Comparison of ENCODE assay signal across 8 mouse cellular contexts in genomic region chr17:46328723-46329122, GRCm38 (mm10). TPM values are rescaled to one million over a fixed set of nuclear protein-coding genes. Genes with fewer than 3 reads are reported as not detected.
A peak's percentile ranks its signal among the peaks of the same experiment; 100 is the strongest.
DNase-seq lines count a peak whose midpoint lies in the region; ATAC-seq lines count a peak whose summit lies in the region.

No protein-coding gene starts in this region.

- H3K4me1 ChIP-seq in kidney, embryonic 16.5 days (ENCODE audit: insufficient read depth, low read length): peaks cover 8% of the 10 kb centered on the region; the same call in 1 of the 2 replicates
- H3K4me1 ChIP-seq in embryonic facial prominence, embryonic 10.5 days: peaks cover 9% of the 10 kb centered on the region; the same call in 1 of the 2 replicates
- no peaks in the 10 kb centered on the region; the same call in 1 of the 2 replicates for H3K4me1 ChIP-seq in intestine, embryonic 14.5 days (replicated peaks; ENCODE audit: control insufficient read depth, insufficient read depth, low read length)
- H3K4me1 ChIP-seq in neural tube, embryonic 12.5 days: peaks cover 3% of the 10 kb centered on the region

- no peaks in the 10 kb centered on the region for H3K9me3 ChIP-seq in kidney, embryonic 16.5 days (ENCODE audit: low read length)
- H3K9me3 ChIP-seq in embryonic facial prominence, embryonic 10.5 days: no peaks in the 10 kb centered on the region
- H3K9me3 ChIP-seq in intestine, embryonic 14.5 days (ENCODE audit: control insufficient read depth, low read length): no peaks in the 10 kb centered on the region
- no peaks in the 10 kb centered on the region for H3K9me3 ChIP-seq in neural tube, embryonic 12.5 days

- peak overlapping the region; percentile 59 for H3K4me2 ChIP-seq in kidney, embryonic 16.5 days (replicated peaks; ENCODE audit: low read depth, low read length)
- H3K4me2 ChIP-seq in intestine, embryonic 14.5 days (ENCODE audit: low read length): peak overlapping the region; percentile 91
- H3K4me2 ChIP-seq in neural tube, embryonic 12.5 days (replicated peaks): peak overlapping the region; percentile 82

- WGBS in kidney, embryonic 16.5 days: 77% methylated on average over 6 of the region's 6 CpGs
- 72% methylated on average over 6 of the region's 6 CpGs for WGBS in embryonic facial prominence, embryonic 10.5 days
- WGBS in intestine, embryonic 14.5 days: 71% methylated on average over 6 of the region's 6 CpGs
- 73% methylated on average over 6 of the region's 6 CpGs for WGBS in neural tube, embryonic 12.5 days

- no peak overlapping the region for H3K9ac ChIP-seq in kidney, embryonic 16.5 days (replicated peaks; ENCODE audit: low read length)
- peak overlapping the region; percentile 68; the same call in 1 of the 2 replicates for H3K9ac ChIP-seq in intestine, embryonic 14.5 days (ENCODE audit: low read length)
- H3K9ac ChIP-seq in neural tube, embryonic 12.5 days: no peak overlapping the region

- no peak overlapping the region for H3K27ac ChIP-seq in kidney, embryonic 16.5 days (ENCODE audit: low read length)
- peak overlapping the region; percentile 88 for H3K27ac ChIP-seq in embryonic facial prominence, embryonic 10.5 days (replicated peaks)
- H3K27ac ChIP-seq in intestine, embryonic 14.5 days (ENCODE audit: low read depth): peak overlapping the region; percentile 88; the same call in 1 of the 2 replicates
- no peak overlapping the region for H3K27ac ChIP-seq in neural tube, embryonic 12.5 days

- no peaks in the 10 kb centered on the region for H3K36me3 ChIP-seq in kidney, embryonic 16.5 days (ENCODE audit: insufficient read depth, low read length)
- H3K36me3 ChIP-seq in embryonic facial prominence, embryonic 10.5 days (replicated peaks): peaks cover 7% of the 10 kb centered on the region
- no peaks in the 10 kb centered on the region for H3K36me3 ChIP-seq in intestine, embryonic 14.5 days (ENCODE audit: control insufficient read depth, insufficient read depth, low read length)
- peaks cover under 1% of the 10 kb centered on the region for H3K36me3 ChIP-seq in neural tube, embryonic 12.5 days

- H3K4me3 ChIP-seq in kidney, embryonic 16.5 days (ENCODE audit: low read length): no peak overlapping the region
- H3K4me3 ChIP-seq in embryonic facial prominence, embryonic 10.5 days: peak overlapping the region; percentile 82
- H3K4me3 ChIP-seq in intestine, embryonic 14.5 days (ENCODE audit: low read depth, low read length): peak overlapping the region; percentile 77
- no peak overlapping the region for H3K4me3 ChIP-seq in neural tube, embryonic 12.5 days

- DNase-seq in kidney, postnatal 14 days: no peak
- no peak for DNase-seq in embryonic facial prominence, embryonic 10.5 days (ENCODE audit: low spot score)
- no peak for DNase-seq in intestine, embryonic 14.5 days (ENCODE audit: low spot score)
- no peak for DNase-seq in adrenal gland, postnatal 4 days (ENCODE audit: low spot score in 2 of 2)
- no peak for DNase-seq in kidney, postnatal 25 days
- DNase-seq in lung, postnatal 25 days (ENCODE audit: low spot score): no peak

- no peaks in the 10 kb centered on the region for H3K27me3 ChIP-seq in kidney, embryonic 16.5 days (ENCODE audit: insufficient read depth, low read length)
- no peaks in the 10 kb centered on the region for H3K27me3 ChIP-seq in embryonic facial prominence, embryonic 10.5 days (replicated peaks; ENCODE audit: low read depth, poor library complexity, severe bottlenecking)
- H3K27me3 ChIP-seq in intestine, embryonic 14.5 days (replicated peaks; ENCODE audit: control insufficient read depth, insufficient read depth, low read length): no peaks in the 10 kb centered on the region
- H3K27me3 ChIP-seq in neural tube, embryonic 12.5 days (replicated peaks): no peaks in the 10 kb centered on the region

- ATAC-seq in kidney, embryonic 16.5 days (ENCODE audit: low FRiP score, low TSS enrichment): no peak
- ATAC-seq in intestine, embryonic 14.5 days (replicated peaks; ENCODE audit: low FRiP score, low TSS enrichment, low read depth): no peak
- no peak for ATAC-seq in neural tube, embryonic 12.5 days (ENCODE audit: low FRiP score, low read depth)

RNA-seq across cellular contexts. Expression of gene Abcc10, which starts 0.6 kb away (rescaled TPM):
- 6.9 and 7.3 TPM in 2 replicates for polyA plus RNA-seq in kidney, embryonic 16.5 days (2015; fragmentation: Nextera tagmentation; extraction: Ambion mirVana)
- polyA plus RNA-seq in embryonic facial prominence, embryonic 10.5 days (2016; fragmentation: Nextera tagmentation; extraction: Ambion mirVana): 6.3 and 6.6 TPM in 2 replicates
- 5.4 and 5.6 TPM in 2 replicates for polyA plus RNA-seq in intestine, embryonic 14.5 days (2014; fragmentation: Nextera tagmentation; extraction: Ambion mirVana)
- 9.1 and 10.0 TPM in 2 replicates for polyA plus RNA-seq in neural tube, embryonic 12.5 days (2016; fragmentation: Nextera tagmentation; extraction: Ambion mirVana)
- 10 to 100 TPM; 13.8 to 14.1 TPM for total RNA-seq in adrenal gland, postnatal 4 days (2021)

RNA-seq across cellular contexts. Expression of gene Dlk2, which starts 31.5 kb away (rescaled TPM):
- 0.37 and 0.64 TPM in 2 replicates for polyA plus RNA-seq in kidney, embryonic 16.5 days (2015; fragmentation: Nextera tagmentation; extraction: Ambion mirVana)
- 1.5 and 2.0 TPM in 2 replicates for polyA plus RNA-seq in embryonic facial prominence, embryonic 10.5 days (2016; fragmentation: Nextera tagmentation; extraction: Ambion mirVana)
- 0.19 and 0.58 TPM in 2 replicates for polyA plus RNA-seq in intestine, embryonic 14.5 days (2014; fragmentation: Nextera tagmentation; extraction: Ambion mirVana)
- 3.4 and 3.9 TPM in 2 replicates for polyA plus RNA-seq in neural tube, embryonic 12.5 days (2016; fragmentation: Nextera tagmentation; extraction: Ambion mirVana)
- 1 to 10 TPM in 1 of 2 experiments, under 1 TPM in 1; 0.54 to 1.7 TPM for total RNA-seq in adrenal gland, postnatal 4 days (2021)

RNA-seq across cellular contexts. Expression of gene Tjap1, which starts 45.9 kb away (rescaled TPM):
- 45.7 and 49.8 TPM in 2 replicates for polyA plus RNA-seq in kidney, embryonic 16.5 days (2015; fragmentation: Nextera tagmentation; extraction: Ambion mirVana)
- polyA plus RNA-seq in embryonic facial prominence, embryonic 10.5 days (2016; fragmentation: Nextera tagmentation; extraction: Ambion mirVana): 60.2 and 62.6 TPM in 2 replicates
- 32.4 and 35.7 TPM in 2 replicates for polyA plus RNA-seq in intestine, embryonic 14.5 days (2014; fragmentation: Nextera tagmentation; extraction: Ambion mirVana)
- polyA plus RNA-seq in neural tube, embryonic 12.5 days (2016; fragmentation: Nextera tagmentation; extraction: Ambion mirVana): 48.0 and 50.2 TPM in 2 replicates
- total RNA-seq in adrenal gland, postnatal 4 days (2021): 10 to 100 TPM; 68.8 to 75.3 TPM

RNA-seq across cellular contexts. Expression of gene Zfp318, which starts 54.8 kb away (rescaled TPM):
- 5.0 and 6.1 TPM in 2 replicates for polyA plus RNA-seq in kidney, embryonic 16.5 days (2015; fragmentation: Nextera tagmentation; extraction: Ambion mirVana)
- 10.5 and 12.6 TPM in 2 replicates for polyA plus RNA-seq in embryonic facial prominence, embryonic 10.5 days (2016; fragmentation: Nextera tagmentation; extraction: Ambion mirVana)
- polyA plus RNA-seq in intestine, embryonic 14.5 days (2014; fragmentation: Nextera tagmentation; extraction: Ambion mirVana): 8.5 and 14.6 TPM in 2 replicates
- polyA plus RNA-seq in neural tube, embryonic 12.5 days (2016; fragmentation: Nextera tagmentation; extraction: Ambion mirVana): 17.1 and 18.4 TPM in 2 replicates
- total RNA-seq in adrenal gland, postnatal 4 days (2021): 10 to 100 TPM; 39.6 to 40.9 TPM

Comparison
In these comparisons a context has a peak if more than half of its experiments do, and no peak if none do; other contexts are left out.
1. H3K27ac ChIP-seq: peak in embryonic facial prominence, embryonic 10.5 days (single experiment) and intestine, embryonic 14.5 days (single experiment); none in kidney, embryonic 16.5 days (single experiment) and neural tube, embryonic 12.5 days (single experiment).
2. H3K4me3 ChIP-seq: peak in embryonic facial prominence, embryonic 10.5 days (single experiment) and intestine, embryonic 14.5 days (single experiment); none in kidney, embryonic 16.5 days (single experiment) and neural tube, embryonic 12.5 days (single experiment).
3. Peak in every context shown above with its lines, with median percentiles within 50 percentile points of each other: H3K4me2 ChIP-seq.